Mouse (Mus musculus) CD4-positive naive resting alpha-beta T cell, adult 76 days (primary cell): Measurements from ENCODE around the gene Prp2. TPM values are rescaled to one million over a fixed set of nuclear protein-coding genes. Genes with fewer than 3 reads are reported as not detected.

ENCODE experiments used
- total RNA-seq: library from RNA; stranded (reverse); gene quantifications from one replicate; pipeline ENCODE4 v1.2.4, GENCODE M21; 2023

Prp2 gene
- not detected for total RNA-seq

GRCm38 (mm10) chr6:132595613-132596012 is at the start of gene Prp2:
Gene Prp2, plus strand, starts transcription at chr6:132595913.

GRCm38 (mm10) chr6:132569509-132569908 is 26.2 kb upstream of the Prp2 start, which contains the start of gene Prh1:
Gene Prh1, plus strand, starts transcription at chr6:132569809.

Other genes starting within 250 kb of the Prp2 start
- not detected for gene Gm8882, start 231.8 kb upstream of the Prp2 start, total RNA-seq
- gene Prh1, start 26.1 kb upstream of the Prp2 start, total RNA-seq = not detected
- gene A630073D07Rik, start 55.6 kb downstream of the Prp2 start, total RNA-seq = not detected
- not detected for gene Tas2r120, start 61.0 kb downstream of the Prp2 start, total RNA-seq
- gene Tas2r121, start 105.1 kb downstream of the Prp2 start, total RNA-seq = not detected
- gene Tas2r122, start 116.0 kb downstream of the Prp2 start, total RNA-seq = not detected
- not detected for gene Tas2r115, start 142.1 kb downstream of the Prp2 start, total RNA-seq
- not detected for gene Tas2r124, start 158.8 kb downstream of the Prp2 start, total RNA-seq
- gene Tas2r102, start 166.2 kb downstream of the Prp2 start, total RNA-seq = not detected
- gene Tas2r136, start 182.2 kb downstream of the Prp2 start, total RNA-seq = not detected
- gene Tas2r117, start 206.9 kb downstream of the Prp2 start, total RNA-seq = not detected